Mouse (Mus musculus) heart, postnatal 4 days (tissue): Measurements from ENCODE around the gene Pou2f3. TPM values are rescaled to one million over a fixed set of nuclear protein-coding genes. Genes with fewer than 3 reads are reported as not detected.

Experiments used
- DNase-seq: peaks from one replicate; pipeline ENCODE4 v3.0.0; 2021
- total RNA-seq, 2 experiments: library from RNA; stranded (reverse); gene quantifications; 2 replicates each; pipeline ENCODE4 v1.2.3; 2021

Gene Pou2f3
- total RNA-seq, 2 experiments from 2014 or later: 0.11 to 0.17 TPM

DNA sequence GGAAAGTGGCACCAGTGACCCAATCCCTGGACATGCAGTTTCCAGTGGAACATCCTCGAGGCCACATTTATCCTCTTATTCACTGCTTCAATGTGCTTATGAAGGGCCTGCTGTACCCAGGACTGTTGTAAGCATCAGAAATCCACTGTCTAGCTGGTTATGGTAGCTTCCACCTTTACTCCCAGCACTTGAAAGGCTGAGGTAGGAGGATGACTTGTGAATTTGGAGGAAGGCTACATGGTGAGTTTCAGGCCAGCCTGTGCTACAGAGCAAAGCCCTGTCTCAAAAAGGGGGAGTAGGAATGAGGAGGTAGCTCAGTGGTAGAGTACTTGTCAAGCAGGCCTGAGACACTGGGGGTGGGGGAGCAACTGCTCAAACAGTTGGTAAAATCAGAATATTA lies 102.1 kb downstream of the Pou2f3 start:
- no peak for DNase-seq

DNA sequence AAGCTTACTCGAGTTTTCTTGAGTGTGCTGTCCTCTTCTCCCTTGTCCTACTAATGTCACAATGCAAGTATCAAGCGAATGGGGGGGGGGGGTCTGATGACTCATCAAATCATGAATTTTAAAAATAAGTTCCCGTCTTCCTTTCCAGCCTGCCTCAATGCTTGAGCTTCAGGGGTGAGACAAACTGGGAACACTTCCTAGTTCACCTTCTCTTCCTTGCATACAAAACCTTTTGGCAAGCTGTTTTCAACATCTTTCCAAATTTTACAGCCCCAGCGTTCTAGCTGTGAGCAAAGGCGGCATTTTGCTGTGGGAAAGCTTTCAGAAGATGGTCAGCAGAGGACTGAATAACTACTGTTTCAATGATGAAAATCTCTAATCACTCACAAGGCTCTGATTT lies 102.6 kb downstream of the Pou2f3 start:
- no peak for DNase-seq

- DNase-seq: peak; percentile 77
Observed at GRCm38 (mm10) chr9:43107187-43107517, 103.0 kb downstream of the Pou2f3 start, which contains the start of gene Arhgef12. Arhgef12 (minus strand) TSS chr9:43107239.

- DNase-seq: peak; percentile 54
Observed at GRCm38 (mm10) chr9:43106426-43107186, 103.6 kb downstream of the Pou2f3 start.

- DNase-seq: peak; percentile 96
Observed at GRCm38 (mm10) chr9:43105664-43106361, 104.4 kb downstream of the Pou2f3 start.

GRCm38 (mm10) chr9:43104873-43105663 lies 105.1 kb downstream of the Pou2f3 start:
- DNase-seq: peak; percentile 56

DNA sequence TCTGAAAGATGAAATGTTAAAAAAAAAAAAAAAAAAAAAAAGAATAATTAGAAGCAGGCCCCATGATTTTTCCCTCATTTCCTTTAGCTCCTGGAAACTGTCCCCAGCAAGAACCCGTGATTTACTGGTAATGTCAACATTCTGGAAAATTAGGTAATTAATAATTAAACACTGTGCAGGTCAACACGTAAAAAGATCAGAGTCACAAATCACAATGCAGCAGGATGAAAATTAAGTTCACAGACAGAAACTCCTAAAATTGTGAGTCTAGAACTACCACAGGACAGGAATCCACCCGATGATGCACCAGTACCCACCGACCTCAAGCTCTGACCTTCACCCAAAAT lies 105.7 kb downstream of the Pou2f3 start:
- DNase-seq: no peak

DNA sequence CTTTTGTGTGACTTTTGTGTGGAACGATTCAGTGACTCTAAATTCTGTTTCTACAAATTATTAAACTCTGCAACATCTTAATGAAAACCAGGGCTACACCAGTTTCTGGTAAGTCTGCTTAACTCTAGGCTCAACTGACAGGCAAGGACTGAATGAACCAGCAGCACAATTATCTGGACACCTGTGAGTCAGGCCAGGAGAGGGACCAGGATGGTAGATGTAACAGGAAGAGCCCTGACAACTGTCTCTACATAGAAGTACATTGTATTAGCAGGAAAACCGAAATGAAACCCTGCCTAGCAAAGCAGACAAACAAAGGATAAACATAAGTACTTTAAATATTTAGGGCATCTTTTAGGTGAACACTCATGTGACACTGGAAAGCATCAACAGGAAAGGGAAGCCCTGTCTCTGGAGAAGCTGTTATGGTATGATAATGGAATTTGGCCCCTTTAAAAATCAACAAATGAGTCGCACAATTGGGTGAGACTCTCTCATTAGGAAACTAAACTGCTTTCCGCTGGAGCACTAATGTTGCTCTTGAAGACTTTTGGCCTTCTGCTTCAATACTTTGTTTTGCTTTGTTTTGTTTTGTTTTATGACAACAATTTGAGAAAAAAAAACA lies 106.4 kb downstream of the Pou2f3 start:
- DNase-seq: no peak

- no peak for DNase-seq
Observed at GRCm38 (mm10) chr9:43102931-43103330, 107.2 kb downstream of the Pou2f3 start.

- peak; percentile 19 for DNase-seq
Observed at GRCm38 (mm10) chr9:43101936-43102595, 108.1 kb downstream of the Pou2f3 start.

- no peak for DNase-seq
Observed at GRCm38 (mm10) chr9:43098922-43099321, 111.2 kb downstream of the Pou2f3 start.

- DNase-seq: no peak
Observed at GRCm38 (mm10) chr9:43097801-43098557, 112.2 kb downstream of the Pou2f3 start.

- DNase-seq: no peak
Observed at GRCm38 (mm10) chr9:43096337-43096736, 113.8 kb downstream of the Pou2f3 start.

- no peak for DNase-seq
Observed at GRCm38 (mm10) chr9:43094828-43095227, 115.3 kb downstream of the Pou2f3 start.

- DNase-seq: no peak
Observed at GRCm38 (mm10) chr9:43093803-43094202, 116.4 kb downstream of the Pou2f3 start.

- DNase-seq: no peak
Observed at GRCm38 (mm10) chr9:43085686-43086285, 124.4 kb downstream of the Pou2f3 start.

- DNase-seq: no peak
Observed at GRCm38 (mm10) chr9:43084496-43085362, 125.4 kb downstream of the Pou2f3 start.

- DNase-seq: no peak
Observed at GRCm38 (mm10) chr9:43083441-43084055, 126.6 kb downstream of the Pou2f3 start.

DNA sequence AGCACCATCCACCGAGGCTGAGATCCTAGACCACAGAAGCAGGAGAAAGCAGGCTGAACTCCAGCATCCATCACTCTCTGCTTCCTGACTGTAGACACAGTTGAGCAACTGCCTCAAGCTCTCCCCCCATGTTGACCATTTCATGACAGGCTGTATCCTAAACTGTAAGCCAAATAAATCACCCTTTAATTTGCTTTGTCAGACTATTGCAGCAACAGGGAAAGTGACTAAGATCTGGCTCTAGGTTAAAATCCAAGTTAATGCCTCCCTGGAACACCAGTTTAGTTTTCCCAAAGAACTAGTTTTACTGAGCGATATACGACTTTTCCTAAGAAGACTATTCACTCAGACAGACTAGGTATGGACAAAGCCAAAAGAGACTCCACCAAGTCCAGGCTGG lies 131.5 kb downstream of the Pou2f3 start:
- no peak for DNase-seq

- DNase-seq: no peak
Observed at GRCm38 (mm10) chr9:43076163-43076562, 134.0 kb downstream of the Pou2f3 start.
